Mouse (Mus musculus) monocyte, adult 2 months (primary cell): ENCODE data around the gene Myo6.

Experiments used
- DNase-seq, 2 experiments: peaks; one replicate each; pipeline ENCODE4 v3.0.0; 2022; ENCODE audit warnings: low spot score in 2 of 2, low read depth in 1 of 2

Myo6 gene

GRCm38 (mm10) chr9:80180771-80181170, 15.9 kb downstream of the Myo6 start:
- no peak for DNase-seq

- DNase-seq = no peak
These were observed 16.9 kb downstream of the Myo6 start for GRCm38 (mm10) chr9:80181692-80182091.

GRCm38 (mm10) chr9:80184138-80184537, 19.3 kb downstream of the Myo6 start:
- DNase-seq = no peak

- DNase-seq = no peak
These were observed 20.9 kb downstream of the Myo6 start for GRCm38 (mm10) chr9:80185737-80186136.

GRCm38 (mm10) chr9:80186693-80187092, 21.9 kb downstream of the Myo6 start:
- DNase-seq = no peak

- no peak for DNase-seq
These were observed 23.6 kb downstream of the Myo6 start for GRCm38 (mm10) chr9:80188324-80188893.

- no peak for DNase-seq
These were observed 26.4 kb downstream of the Myo6 start for GRCm38 (mm10) chr9:80191240-80191639.

- DNase-seq = no peak
These were observed 27.5 kb downstream of the Myo6 start for GRCm38 (mm10) chr9:80192324-80192723.

GRCm38 (mm10) chr9:80194446-80194845, 29.6 kb downstream of the Myo6 start:
- no peak for DNase-seq

- no peak for DNase-seq
These were observed 31.3 kb downstream of the Myo6 start for GRCm38 (mm10) chr9:80196161-80196560.

GRCm38 (mm10) chr9:80197233-80197632, 32.4 kb downstream of the Myo6 start:
- no peak for DNase-seq

GRCm38 (mm10) chr9:80200855-80201254, 36.0 kb downstream of the Myo6 start:
- DNase-seq = no peak

- no peak for DNase-seq
These were observed 37.7 kb downstream of the Myo6 start for GRCm38 (mm10) chr9:80202374-80203060.

- DNase-seq = no peak
These were observed 43.9 kb downstream of the Myo6 start for GRCm38 (mm10) chr9:80208681-80209080.

- no peak for DNase-seq
These were observed 44.6 kb downstream of the Myo6 start for GRCm38 (mm10) chr9:80209459-80209858.

- no peak for DNase-seq
These were observed 45.3 kb downstream of the Myo6 start for GRCm38 (mm10) chr9:80210096-80210495.

GRCm38 (mm10) chr9:80213428-80213827, 48.6 kb downstream of the Myo6 start:
- DNase-seq = no peak

GRCm38 (mm10) chr9:80215502-80215901, 50.7 kb downstream of the Myo6 start:
- no peak for DNase-seq

- DNase-seq = no peak
These were observed 52.1 kb downstream of the Myo6 start for GRCm38 (mm10) chr9:80216786-80217501.

- no peak for DNase-seq
These were observed 53.9 kb downstream of the Myo6 start for GRCm38 (mm10) chr9:80218718-80219117.

GRCm38 (mm10) chr9:80223989-80224635, 59.3 kb downstream of the Myo6 start:
- no peak for DNase-seq
